Mouse (Mus musculus) stomach, embryonic 15.5 days (tissue): Measurements from ENCODE around the gene Gm20388. TPM values are rescaled to one million over a fixed set of nuclear protein-coding genes. Genes with fewer than 3 reads are reported as not detected.

ENCODE experiments used
- ATAC-seq: fragments of 200-750 bp; cut with Nextera tagmentation; 2 replicates; pipeline ENCODE4 v1.8.0; 2017; ENCODE audit warnings: low read depth, moderate number of reproducible peaks, moderate TSS enrichment; ENCODE audit not compliant: insufficient read depth, low FRiP score
- H3K27ac ChIP-seq: fragments of 300-500 bp; sonication (generic); 2 replicates; pipeline ENCODE4 v1.5.1; 2015; ENCODE audit warnings: mild to moderate bottlenecking, inconsistent platforms
- H3K27me3 ChIP-seq: fragments of 300-500 bp; sonication (generic); replicated peaks from 2 replicates; pipeline ENCODE4 v1.6.1; 2015; ENCODE audit warnings: inconsistent platforms
- H3K36me3 ChIP-seq: fragments of 300-500 bp; sonication (generic); 2 replicates; pipeline ENCODE4 v1.6.1; 2015; ENCODE audit warnings: inconsistent platforms
- H3K4me1 ChIP-seq: fragments of 300-500 bp; sonication (generic); 2 replicates; pipeline ENCODE4 v1.6.1; 2015; ENCODE audit warnings: inconsistent platforms
- H3K4me2 ChIP-seq: fragments of 300-500 bp; sonication (generic); 2 replicates; pipeline ENCODE4 v1.6.1; 2015; ENCODE audit warnings: mild to moderate bottlenecking, inconsistent platforms
- H3K4me3 ChIP-seq: fragments of 300-500 bp; sonication (generic); replicated peaks from 2 replicates; pipeline ENCODE4 v1.5.1; 2015; ENCODE audit warnings: inconsistent platforms
- H3K9ac ChIP-seq: fragments of 300-500 bp; sonication (generic); 2 replicates; pipeline ENCODE4 v1.6.1; 2015; ENCODE audit warnings: inconsistent platforms
- H3K9me3 ChIP-seq: fragments of 300-500 bp; sonication (generic); 2 replicates; pipeline ENCODE4 v1.6.1; 2016; ENCODE audit warnings: inconsistent platforms
- WGBS: fragments of 180-500 bp; shearing (Covaris S2); methylation state at CpG from one replicate; pipeline ENCODE4 v1.1.7; 2015; 5-methylcytosine and 5-hydroxymethylcytosine counted together
- polyA plus RNA-seq: library from polyadenylated mRNA; unstranded; fragments of >200 nt; fragmentation: Nextera tagmentation; extraction: Ambion mirVana; gene quantifications from 2 replicates; pipeline ENCODE4 v1.2.1, GENCODE M21; 2015

The Gm20388 gene
- polyA plus RNA-seq, 1 experiment from 2014 or later = not detected

- no peaks in the 10 kb centered on the region for H3K27me3 ChIP-seq
- no peaks in the 10 kb centered on the region for H3K9me3 ChIP-seq
- H3K4me2 ChIP-seq = no peak overlapping the region
- no peak overlapping the region for H3K27ac ChIP-seq
- WGBS = 90% methylated on average over 7 of the region's 7 CpGs
- H3K4me3 ChIP-seq = no peak overlapping the region
- no peak for ATAC-seq
- H3K9ac ChIP-seq = no peak overlapping the region
- H3K36me3 ChIP-seq = peaks cover 47% of the 10 kb centered on the region
- H3K4me1 ChIP-seq = peaks cover 7% of the 10 kb centered on the region; the same call in 1 of the 2 replicates
Measured at GRCm38 (mm10) chr8:121598190-121598589, 1687.5 kb downstream of the Gm20388 start.

- Histone ChIP-seq H3K4me3 (no peak overlapping the region), H3K4me2 (no peak overlapping the region), H3K27ac (no peak overlapping the region), H3K9me3 (no peaks in the 10 kb centered on the region), H3K9ac (no peak overlapping the region), H3K4me1 (peaks cover 7% of the 10 kb centered on the region; the same call in 1 of the 2 replicates), H3K36me3 (peaks cover 45% of the 10 kb centered on the region), H3K27me3 (no peaks in the 10 kb centered on the region)
- WGBS = 33% methylated on average over 7 of the region's 7 CpGs
- peak; percentile 75; the same call in 1 of the 2 replicates for ATAC-seq
Measured at GRCm38 (mm10) chr8:121598892-121599291, 1688.3 kb downstream of the Gm20388 start.

- Histone ChIP-seq H3K36me3 (peaks cover 45% of the 10 kb centered on the region), H3K4me1 (no peaks in the 10 kb centered on the region), H3K27me3 (no peaks in the 10 kb centered on the region), H3K4me3 (no peak overlapping the region), H3K9me3 (no peaks in the 10 kb centered on the region), H3K27ac (no peak overlapping the region), H3K4me2 (no peak overlapping the region), H3K9ac (no peak overlapping the region)
- WGBS = 83% methylated on average over 14 of the region's 14 CpGs
- no peak for ATAC-seq
Measured at GRCm38 (mm10) chr8:121599842-121600241, 1689.2 kb downstream of the Gm20388 start.

GRCm38 (mm10) chr8:121602411-121602810 lies 1691.8 kb downstream of the Gm20388 start:
- Histone ChIP-seq H3K36me3 (peaks cover 55% of the 10 kb centered on the region), H3K27ac (no peak overlapping the region), H3K4me3 (no peak overlapping the region), H3K9ac (no peak overlapping the region), H3K4me2 (no peak overlapping the region), H3K9me3 (no peaks in the 10 kb centered on the region), H3K27me3 (no peaks in the 10 kb centered on the region), H3K4me1 (no peaks in the 10 kb centered on the region)
- no peak for ATAC-seq
- 90% methylated on average over 12 of the region's 12 CpGs for WGBS

GRCm38 (mm10) chr8:121602860-121603259 lies 1692.2 kb downstream of the Gm20388 start:
- Histone ChIP-seq H3K4me1 (no peaks in the 10 kb centered on the region), H3K9ac (no peak overlapping the region), H3K9me3 (no peaks in the 10 kb centered on the region), H3K36me3 (peaks cover 57% of the 10 kb centered on the region), H3K4me3 (no peak overlapping the region), H3K4me2 (no peak overlapping the region), H3K27ac (no peak overlapping the region), H3K27me3 (no peaks in the 10 kb centered on the region)
- 15% methylated on average over 3 of the region's 3 CpGs for WGBS
- ATAC-seq = no peak

GRCm38 (mm10) chr8:121603801-121604200 lies 1693.2 kb downstream of the Gm20388 start:
- 92% methylated on average over 12 of the region's 12 CpGs for WGBS
- Histone ChIP-seq H3K36me3 (peaks cover 58% of the 10 kb centered on the region), H3K4me2 (no peak overlapping the region), H3K4me1 (no peaks in the 10 kb centered on the region), H3K27me3 (no peaks in the 10 kb centered on the region), H3K27ac (no peak overlapping the region), H3K4me3 (no peak overlapping the region), H3K9ac (no peak overlapping the region), H3K9me3 (no peaks in the 10 kb centered on the region)
- ATAC-seq = no peak

- no peak overlapping the region for H3K4me2 ChIP-seq
- no peaks in the 10 kb centered on the region for H3K4me1 ChIP-seq
- H3K9me3 ChIP-seq = no peaks in the 10 kb centered on the region
- H3K36me3 ChIP-seq = peaks cover 46% of the 10 kb centered on the region
- no peak overlapping the region for H3K27ac ChIP-seq
- no peak for ATAC-seq
- no peak overlapping the region for H3K4me3 ChIP-seq
- WGBS = 82% methylated on average over 5 of the region's 5 CpGs
- H3K9ac ChIP-seq = no peak overlapping the region
- H3K27me3 ChIP-seq = no peaks in the 10 kb centered on the region
Measured at GRCm38 (mm10) chr8:121607661-121608060, 1697.0 kb downstream of the Gm20388 start.

GRCm38 (mm10) chr8:121609251-121609650 lies 1698.6 kb downstream of the Gm20388 start:
- Histone ChIP-seq H3K4me3 (no peak overlapping the region), H3K4me1 (no peaks in the 10 kb centered on the region), H3K9me3 (no peaks in the 10 kb centered on the region), H3K4me2 (no peak overlapping the region), H3K36me3 (peaks cover 39% of the 10 kb centered on the region), H3K27me3 (no peaks in the 10 kb centered on the region), H3K27ac (no peak overlapping the region), H3K9ac (no peak overlapping the region)
- no peak for ATAC-seq
- WGBS = 87% methylated on average over 15 of the region's 15 CpGs

GRCm38 (mm10) chr8:121609916-121610315 lies 1699.3 kb downstream of the Gm20388 start:
- H3K9me3 ChIP-seq = no peaks in the 10 kb centered on the region
- no peak for ATAC-seq
- H3K4me2 ChIP-seq = no peak overlapping the region
- H3K9ac ChIP-seq = no peak overlapping the region
- WGBS = 91% methylated on average over 11 of the region's 11 CpGs
- H3K4me1 ChIP-seq = no peaks in the 10 kb centered on the region
- H3K27me3 ChIP-seq = no peaks in the 10 kb centered on the region
- no peak overlapping the region for H3K27ac ChIP-seq
- no peak overlapping the region for H3K4me3 ChIP-seq
- H3K36me3 ChIP-seq = peaks cover 32% of the 10 kb centered on the region

GRCm38 (mm10) chr8:121613419-121613818 lies 1702.8 kb downstream of the Gm20388 start:
- Histone ChIP-seq H3K9me3 (no peaks in the 10 kb centered on the region), H3K9ac (no peak overlapping the region), H3K27ac (no peak overlapping the region), H3K4me1 (no peaks in the 10 kb centered on the region), H3K4me3 (no peak overlapping the region), H3K4me2 (no peak overlapping the region), H3K36me3 (0 out of 2 replicates have a peak, but pooled peaks cover 8% of the 10 kb centered on the region), H3K27me3 (no peaks in the 10 kb centered on the region)
- ATAC-seq = no peak

GRCm38 (mm10) chr8:121619401-121619995 lies 1708.9 kb downstream of the Gm20388 start:
- peak; percentile 28; the same call in 1 of the 2 replicates for ATAC-seq
- no peak overlapping the region for H3K9ac ChIP-seq
- no peak overlapping the region for H3K4me3 ChIP-seq
- H3K4me2 ChIP-seq = no peak overlapping the region
- H3K27me3 ChIP-seq = no peaks in the 10 kb centered on the region
- H3K27ac ChIP-seq = peak overlapping the region; percentile 13
- WGBS = 33% methylated on average over 7 of the region's 7 CpGs
- peaks cover 24% of the 10 kb centered on the region for H3K4me1 ChIP-seq
- H3K36me3 ChIP-seq = 0 out of 2 replicates have a peak, but pooled peaks cover 5% of the 10 kb centered on the region
- no peaks in the 10 kb centered on the region for H3K9me3 ChIP-seq

- Histone ChIP-seq H3K9me3 (no peaks in the 10 kb centered on the region), H3K27ac (0 out of 2 replicates have a peak overlapping the region, but pooled peaks have one; percentile 9), H3K36me3 (peaks cover 6% of the 10 kb centered on the region; the same call in 1 of the 2 replicates), H3K4me2 (no peak overlapping the region), H3K4me3 (no peak overlapping the region), H3K27me3 (no peaks in the 10 kb centered on the region), H3K9ac (no peak overlapping the region), H3K4me1 (peaks cover 28% of the 10 kb centered on the region)
- WGBS = 74% methylated on average over 12 of the region's 12 CpGs
- ATAC-seq = no peak
Measured at GRCm38 (mm10) chr8:121620801-121621516, 1710.3 kb downstream of the Gm20388 start.
